In genomic region chr17:84204962-84205361, GRCm38 (mm10) we compare ENCODE assay signal across 26 mouse cellular contexts. TPM values are rescaled to one million over a fixed set of nuclear protein-coding genes. Genes with fewer than 3 reads are reported as not detected.
DNase-seq lines count a peak whose midpoint lies in the region; ATAC-seq lines count a peak whose summit lies in the region.
"Had no signal": no experiment of that assay in that cellular context is flagged by ENCODE, and none has a peak within 500 bp of the region (broad histone marks: within the 10 kb centered on the region; RNA-seq: fewer than 3 reads in every experiment).

No protein-coding gene starts in this region.

- no peaks in the 10 kb centered on the region for H3K27me3 ChIP-seq in embryonic facial prominence, embryonic 13.5 days
- H3K27me3 ChIP-seq in embryonic facial prominence, embryonic 10.5 days (replicated peaks; ENCODE audit: low read depth, poor library complexity, severe bottlenecking), result no peaks in the 10 kb centered on the region
- no peaks in the 10 kb centered on the region for H3K27me3 ChIP-seq in embryonic facial prominence, embryonic 15.5 days
- no peaks in the 10 kb centered on the region for H3K27me3 ChIP-seq in midbrain, embryonic 16.5 days (ENCODE audit: control insufficient read depth, insufficient read depth, low read depth, low read length)
- H3K27me3 ChIP-seq: CH12.LX; embryonic facial prominence, embryonic 12.5 days; forebrain, embryonic 12.5 days; Patski had no signal

- no peaks in the 10 kb centered on the region for H3K9me3 ChIP-seq in embryonic facial prominence, embryonic 13.5 days
- no peaks in the 10 kb centered on the region for H3K9me3 ChIP-seq in embryonic facial prominence, embryonic 10.5 days
- H3K9me3 ChIP-seq in embryonic facial prominence, embryonic 15.5 days (replicated peaks), result no peaks in the 10 kb centered on the region
- H3K9me3 ChIP-seq in midbrain, embryonic 16.5 days (replicated peaks; ENCODE audit: control insufficient read depth, low read length, poor library complexity, severe bottlenecking), result no peaks in the 10 kb centered on the region
- H3K9me3 ChIP-seq: embryonic facial prominence, embryonic 12.5 days; forebrain, embryonic 10.5 days; forebrain, embryonic 12.5 days; G1E had no signal

- 62% methylated on average over 5 of the region's 5 CpGs for WGBS in embryonic facial prominence, embryonic 13.5 days
- WGBS in embryonic facial prominence, embryonic 10.5 days, result 73% methylated on average over 5 of the region's 5 CpGs
- 56% methylated on average over 5 of the region's 5 CpGs for WGBS in embryonic facial prominence, embryonic 15.5 days
- 82% methylated on average over 5 of the region's 5 CpGs for WGBS in midbrain, embryonic 16.5 days

- no peak overlapping the region for H3K9ac ChIP-seq in embryonic facial prominence, embryonic 13.5 days
- no peak overlapping the region for H3K9ac ChIP-seq in embryonic facial prominence, embryonic 15.5 days
- no peak overlapping the region for H3K9ac ChIP-seq in midbrain, embryonic 16.5 days (ENCODE audit: low read depth, low read length)
- H3K9ac ChIP-seq: embryonic facial prominence, embryonic 12.5 days; forebrain, embryonic 12.5 days had no signal

- peaks cover 29% of the 10 kb centered on the region for H3K4me1 ChIP-seq in embryonic facial prominence, embryonic 13.5 days
- H3K4me1 ChIP-seq in embryonic facial prominence, embryonic 10.5 days, result peaks cover 16% of the 10 kb centered on the region
- H3K4me1 ChIP-seq in embryonic facial prominence, embryonic 15.5 days, result peaks cover 22% of the 10 kb centered on the region
- no peaks in the 10 kb centered on the region for H3K4me1 ChIP-seq in midbrain, embryonic 16.5 days (ENCODE audit: control insufficient read depth, insufficient read depth, low read length)

- no peak overlapping the region for H3K4me3 ChIP-seq in embryonic facial prominence, embryonic 13.5 days
- no peak overlapping the region for H3K4me3 ChIP-seq in embryonic facial prominence, embryonic 10.5 days
- H3K4me3 ChIP-seq in embryonic facial prominence, embryonic 15.5 days (replicated peaks), result no peak overlapping the region
- no peak overlapping the region for H3K4me3 ChIP-seq in midbrain, embryonic 16.5 days (ENCODE audit: low read depth, low read length)
- H3K4me3 ChIP-seq: embryonic facial prominence, embryonic 12.5 days; erythroblast, embryonic 14.5 days; forebrain, embryonic 10.5 days; forebrain, embryonic 12.5 days had no signal

- H3K27ac ChIP-seq in embryonic facial prominence, embryonic 13.5 days, result 0 out of 2 replicates have a peak overlapping the region, but pooled peaks have one; percentile 7
- H3K27ac ChIP-seq in embryonic facial prominence, embryonic 10.5 days (replicated peaks), result no peak overlapping the region
- peak overlapping the region; percentile 11; the same call in 1 of the 2 replicates for H3K27ac ChIP-seq in embryonic facial prominence, embryonic 15.5 days (replicated peaks)
- no peak overlapping the region for H3K27ac ChIP-seq in midbrain, embryonic 16.5 days (ENCODE audit: low read length)
- H3K27ac ChIP-seq: embryonic facial prominence, embryonic 12.5 days; forebrain, embryonic 10.5 days; forebrain, embryonic 12.5 days had no signal

- H3K4me2 ChIP-seq in embryonic facial prominence, embryonic 13.5 days, result no peak overlapping the region
- no peak overlapping the region for H3K4me2 ChIP-seq in embryonic facial prominence, embryonic 15.5 days (replicated peaks)
- H3K4me2 ChIP-seq in midbrain, embryonic 16.5 days (ENCODE audit: low read length), result no peak overlapping the region
- H3K4me2 ChIP-seq: embryonic facial prominence, embryonic 12.5 days; forebrain, embryonic 12.5 days had no signal

- ATAC-seq in embryonic facial prominence, embryonic 13.5 days (ENCODE audit: insufficient number of reproducible peaks, insufficient read depth, low FRiP score, low TSS enrichment, low read depth), result no peak
- no peak for ATAC-seq in embryonic facial prominence, embryonic 15.5 days (ENCODE audit: insufficient number of reproducible peaks, low FRiP score, low TSS enrichment, low read depth)
- no peak for ATAC-seq in midbrain, embryonic 16.5 days
- ATAC-seq: CD4-positive, CD25-positive, alpha-beta regulatory T cell, adult 4 months; forebrain, embryonic 14.5 days; forebrain, embryonic 16.5 days; Patski had no signal

- no peak for DNase-seq in embryonic facial prominence, embryonic 10.5 days (ENCODE audit: low spot score)
- DNase-seq in R1 (ENCODE audit: low read depth, low spot score), result peak; percentile 53
- DNase-seq: adrenal gland, adult 2 months; adrenal gland, postnatal 10 days; adrenal gland, postnatal 25 days; B cell, adult 2 months; cerebellum, adult 11 months; cerebellum, adult 18-20 months; cerebellum, adult 8-10 months; cerebellum, adult 9-11 months; cerebellum, postnatal 14 days; cerebellum, postnatal 36 days; embryo, embryonic 11 days had no signal

- peaks cover 11% of the 10 kb centered on the region for H3K36me3 ChIP-seq in embryonic facial prominence, embryonic 13.5 days
- peaks cover 37% of the 10 kb centered on the region for H3K36me3 ChIP-seq in embryonic facial prominence, embryonic 10.5 days (replicated peaks)
- H3K36me3 ChIP-seq in embryonic facial prominence, embryonic 15.5 days, result peaks cover 11% of the 10 kb centered on the region; the same call in 1 of the 2 replicates
- H3K36me3 ChIP-seq in midbrain, embryonic 16.5 days (ENCODE audit: control insufficient read depth, insufficient read depth, low read length), result 0 out of 2 replicates have a peak, but pooled peaks cover 3% of the 10 kb centered on the region

RNA-seq across cellular contexts. Expression of gene Zfp36l2, which starts 17.2 kb away (rescaled TPM):
- polyA plus RNA-seq in embryonic facial prominence, embryonic 13.5 days (2015; fragmentation: Nextera tagmentation; extraction: Ambion mirVana), result 20.8 and 21.3 TPM in 2 replicates
- polyA plus RNA-seq in embryonic facial prominence, embryonic 10.5 days (2016; fragmentation: Nextera tagmentation; extraction: Ambion mirVana), result 10.8 and 12.0 TPM in 2 replicates
- 22.8 and 23.1 TPM in 2 replicates for polyA plus RNA-seq in embryonic facial prominence, embryonic 15.5 days (2015; fragmentation: Nextera tagmentation; extraction: Ambion mirVana)
- 3.1 and 3.6 TPM in 2 replicates for polyA plus RNA-seq in midbrain, embryonic 16.5 days (2015; fragmentation: Nextera tagmentation; extraction: Ambion mirVana)

Comparison
In these comparisons a context has a peak if more than half of its experiments do, and no peak if none do; other contexts are left out.
1. H3K27ac ChIP-seq: peak in embryonic facial prominence, embryonic 13.5 days (single experiment) and embryonic facial prominence, embryonic 15.5 days (single experiment); none in embryonic facial prominence, embryonic 10.5 days (single experiment) and midbrain, embryonic 16.5 days (single experiment).